Mouse (Mus musculus): ENCODE data around the gene Tcf7l2. TPM values are rescaled to one million over a fixed set of nuclear protein-coding genes. Genes with fewer than 3 reads are reported as not detected.

The Tcf7l2 gene
- polyA plus RNA-seq, 1 experiment = 6.2 TPM

DNA sequence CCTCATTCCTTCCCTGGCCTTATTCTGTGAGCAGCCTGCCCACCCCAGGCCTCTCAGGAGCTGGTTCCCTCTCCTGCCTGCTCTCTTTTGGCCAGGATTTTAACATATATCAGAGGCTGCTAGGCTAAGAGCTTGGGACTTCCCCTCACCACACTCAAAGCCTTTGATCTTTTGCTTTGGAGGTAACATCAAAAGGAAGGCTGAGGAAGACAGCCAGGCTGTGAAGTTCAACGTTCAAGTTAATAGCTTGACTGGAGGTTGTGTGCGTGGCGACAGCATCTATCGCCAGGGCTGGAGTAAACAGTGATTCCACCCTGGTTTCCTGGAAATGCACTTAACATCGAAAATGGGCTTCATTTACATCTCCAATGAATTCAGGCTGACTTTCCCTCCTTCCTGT, 51.0 kb downstream of the Tcf7l2 start:
- no peak for TF ChIP-seq CTCF (IDR thresholded peaks at IDR 0.05; ENCODE audit: control insufficient read depth, insufficient read depth, insufficient replicate concordance, low read depth, low read length)
- TF ChIP-seq POLR2A (IDR thresholded peaks at IDR 0.05; ENCODE audit: control insufficient read depth, low read depth, low read length) = no peak
- H3K4me1 ChIP-seq (ENCODE audit: control insufficient read depth, insufficient read depth, low read length) = peaks cover 5% of the 10 kb centered on the region

DNA sequence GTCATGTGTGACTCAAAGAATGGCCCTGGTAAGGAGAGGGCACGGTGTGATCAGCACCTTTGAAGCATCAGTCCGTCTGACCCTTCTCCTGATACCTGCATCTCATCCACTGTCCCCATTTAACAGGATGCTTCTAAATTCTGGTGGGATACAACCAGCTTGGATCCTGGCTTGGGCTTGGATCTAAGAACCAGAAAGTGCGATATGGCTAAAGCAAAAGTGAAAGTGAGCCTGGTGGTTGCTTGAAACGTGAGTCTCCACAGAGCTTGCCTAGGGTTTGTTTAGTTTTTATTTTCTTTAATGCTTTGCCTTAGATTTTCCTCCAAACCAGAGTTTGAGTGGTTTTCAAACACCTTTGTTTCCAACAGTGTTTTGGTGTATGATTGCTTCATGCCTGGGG, 51.4 kb downstream of the Tcf7l2 start:
- Histone ChIP-seq H3K36me3 (ENCODE audit: control insufficient read depth, insufficient read depth, low read length) (no peaks in the 10 kb centered on the region), H3K4me1 (ENCODE audit: control insufficient read depth, insufficient read depth, low read length) (peaks cover 2% of the 10 kb centered on the region), H3K27me3 (ENCODE audit: control insufficient read depth, insufficient read depth, low read length) (no peaks in the 10 kb centered on the region), H3K27ac (ENCODE audit: control insufficient read depth, insufficient read depth, low read depth, low read length) (no peak overlapping the region), H3K4me3 (ENCODE audit: control insufficient read depth, low read depth, low read length) (no peak overlapping the region)
- TF ChIP-seq POLR2A (IDR thresholded peaks at IDR 0.05; ENCODE audit: control insufficient read depth, low read depth, low read length) (no peak), CTCF (IDR thresholded peaks at IDR 0.05; ENCODE audit: control insufficient read depth, insufficient read depth, insufficient replicate concordance, low read depth, low read length) (no peak)

More for the DNA sequence above, 51.0 kb downstream of the Tcf7l2 start:
- H3K4me3 ChIP-seq (ENCODE audit: control insufficient read depth, low read depth, low read length) = no peak overlapping the region
- no peaks in the 10 kb centered on the region for H3K36me3 ChIP-seq (ENCODE audit: control insufficient read depth, insufficient read depth, low read length)
- H3K27ac ChIP-seq (ENCODE audit: control insufficient read depth, insufficient read depth, low read depth, low read length) = no peak overlapping the region
- H3K27me3 ChIP-seq (ENCODE audit: control insufficient read depth, insufficient read depth, low read length) = no peaks in the 10 kb centered on the region

DNA sequence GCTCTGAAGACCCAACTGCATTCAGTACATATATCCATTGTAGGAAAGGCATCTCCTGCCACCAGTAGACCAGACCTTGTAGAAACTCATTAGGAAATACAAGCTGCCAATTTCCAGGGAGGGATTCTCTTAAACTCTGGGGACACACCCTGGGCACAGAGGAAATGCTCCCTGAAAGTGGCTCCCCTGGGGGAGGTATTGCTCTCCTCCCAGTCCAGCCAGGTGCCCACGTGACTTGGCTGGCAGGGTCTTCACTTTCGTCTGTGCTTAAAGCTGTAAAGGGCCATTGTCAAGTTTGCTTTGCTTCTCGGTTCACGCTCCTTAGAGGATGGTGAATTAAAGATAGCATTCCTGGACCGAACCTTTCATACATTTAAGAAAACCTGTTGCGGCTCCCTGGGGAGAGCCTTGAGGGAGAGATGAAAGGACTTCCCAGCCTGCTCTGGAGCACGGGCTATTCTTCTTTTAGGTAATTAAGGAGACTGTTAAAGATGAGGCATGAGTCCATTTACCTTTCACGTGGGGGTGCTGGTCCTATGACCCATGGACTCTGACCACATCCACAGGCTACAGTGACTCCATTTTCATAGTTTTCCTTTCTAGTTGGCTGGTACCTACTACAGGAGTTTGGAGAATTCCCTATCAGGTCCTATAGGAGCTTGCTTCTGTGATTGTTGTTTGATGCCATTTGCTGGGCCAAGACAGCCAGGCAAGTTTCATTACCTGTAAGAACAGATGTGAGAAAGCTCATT, 52.8 kb downstream of the Tcf7l2 start:
- H3K27me3 ChIP-seq (ENCODE audit: control insufficient read depth, insufficient read depth, low read length) = no peaks in the 10 kb centered on the region
- no peak overlapping the region for H3K27ac ChIP-seq (ENCODE audit: control insufficient read depth, insufficient read depth, low read depth, low read length)
- no peak overlapping the region for H3K4me3 ChIP-seq (ENCODE audit: control insufficient read depth, low read depth, low read length)
- TF ChIP-seq CTCF (IDR thresholded peaks at IDR 0.05; ENCODE audit: control insufficient read depth, insufficient read depth, insufficient replicate concordance, low read depth, low read length) = no peak
- TF ChIP-seq POLR2A (IDR thresholded peaks at IDR 0.05; ENCODE audit: control insufficient read depth, low read depth, low read length) = no peak
- H3K4me1 ChIP-seq (ENCODE audit: control insufficient read depth, insufficient read depth, low read length) = peaks cover 2% of the 10 kb centered on the region
- H3K36me3 ChIP-seq (ENCODE audit: control insufficient read depth, insufficient read depth, low read length) = no peaks in the 10 kb centered on the region

DNA sequence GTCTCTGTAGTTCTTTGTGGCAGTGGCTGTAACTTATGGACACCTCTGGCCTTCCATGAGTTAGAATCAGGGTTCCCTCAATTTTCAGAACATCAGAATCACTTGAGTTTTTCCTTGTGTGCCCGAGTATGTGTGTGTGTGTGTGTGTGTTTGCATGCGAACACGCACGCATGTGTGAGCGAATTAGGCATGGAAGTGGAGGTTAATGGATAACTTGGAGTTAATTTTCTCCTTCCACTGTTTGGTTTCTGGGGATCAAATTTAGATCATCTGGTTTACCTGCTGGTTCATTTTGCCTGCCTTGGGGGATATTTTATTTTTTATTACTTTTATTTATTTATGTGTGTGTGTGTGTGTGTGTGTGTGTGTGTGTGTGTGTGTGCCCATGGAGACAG, 53.3 kb downstream of the Tcf7l2 start:
- H3K36me3 ChIP-seq (ENCODE audit: control insufficient read depth, insufficient read depth, low read length) = no peaks in the 10 kb centered on the region
- no peaks in the 10 kb centered on the region for H3K27me3 ChIP-seq (ENCODE audit: control insufficient read depth, insufficient read depth, low read length)
- TF ChIP-seq POLR2A (IDR thresholded peaks at IDR 0.05; ENCODE audit: control insufficient read depth, low read depth, low read length) (no peak), CTCF (IDR thresholded peaks at IDR 0.05; ENCODE audit: control insufficient read depth, insufficient read depth, insufficient replicate concordance, low read depth, low read length) (no peak)
- H3K27ac ChIP-seq (ENCODE audit: control insufficient read depth, insufficient read depth, low read depth, low read length) = no peak overlapping the region
- H3K4me1 ChIP-seq (ENCODE audit: control insufficient read depth, insufficient read depth, low read length) = peaks cover 2% of the 10 kb centered on the region
- no peak overlapping the region for H3K4me3 ChIP-seq (ENCODE audit: control insufficient read depth, low read depth, low read length)

GRCm38 (mm10) chr19:55795349-55795748, 53.7 kb downstream of the Tcf7l2 start:
- H3K27me3 ChIP-seq (ENCODE audit: control insufficient read depth, insufficient read depth, low read length) = no peaks in the 10 kb centered on the region
- H3K27ac ChIP-seq (ENCODE audit: control insufficient read depth, insufficient read depth, low read depth, low read length) = no peak overlapping the region
- peaks cover 2% of the 10 kb centered on the region for H3K4me1 ChIP-seq (ENCODE audit: control insufficient read depth, insufficient read depth, low read length)
- TF ChIP-seq CTCF (IDR thresholded peaks at IDR 0.05; ENCODE audit: control insufficient read depth, insufficient read depth, insufficient replicate concordance, low read depth, low read length) (no peak), POLR2A (IDR thresholded peaks at IDR 0.05; ENCODE audit: control insufficient read depth, low read depth, low read length) (no peak)
- no peaks in the 10 kb centered on the region for H3K36me3 ChIP-seq (ENCODE audit: control insufficient read depth, insufficient read depth, low read length)
- H3K4me3 ChIP-seq (ENCODE audit: control insufficient read depth, low read depth, low read length) = no peak overlapping the region

GRCm38 (mm10) chr19:55797834-55798233, 56.2 kb downstream of the Tcf7l2 start:
- Histone ChIP-seq H3K36me3 (ENCODE audit: control insufficient read depth, insufficient read depth, low read length) (no peaks in the 10 kb centered on the region), H3K4me3 (ENCODE audit: control insufficient read depth, low read depth, low read length) (no peak overlapping the region), H3K27me3 (ENCODE audit: control insufficient read depth, insufficient read depth, low read length) (no peaks in the 10 kb centered on the region), H3K27ac (ENCODE audit: control insufficient read depth, insufficient read depth, low read depth, low read length) (no peak overlapping the region), H3K4me1 (ENCODE audit: control insufficient read depth, insufficient read depth, low read length) (no peaks in the 10 kb centered on the region)
- no peak for TF ChIP-seq POLR2A (IDR thresholded peaks at IDR 0.05; ENCODE audit: control insufficient read depth, low read depth, low read length)
- TF ChIP-seq CTCF (IDR thresholded peaks at IDR 0.05; ENCODE audit: control insufficient read depth, insufficient read depth, insufficient replicate concordance, low read depth, low read length) = no peak

DNA sequence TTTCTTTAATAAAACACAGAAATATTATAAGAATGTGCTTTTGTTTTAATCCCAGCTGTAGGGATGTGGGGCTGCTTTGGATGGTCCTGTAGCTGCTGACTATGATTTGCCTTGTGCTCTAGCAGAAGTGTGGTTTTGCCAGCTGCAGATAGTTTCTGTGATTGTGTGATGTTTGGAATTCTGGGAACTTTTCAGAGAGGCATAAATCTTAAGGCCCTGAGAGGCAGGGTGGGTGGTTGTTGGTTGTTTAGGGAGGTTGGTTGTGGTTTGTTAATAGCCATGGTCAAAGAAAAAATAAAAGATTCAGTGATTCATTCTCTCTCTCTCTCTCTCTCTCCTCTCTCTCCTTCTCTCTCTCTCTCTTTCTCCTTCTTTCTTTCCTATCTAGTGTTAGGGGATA, 57.8 kb downstream of the Tcf7l2 start:
- no peak overlapping the region for H3K4me3 ChIP-seq (ENCODE audit: control insufficient read depth, low read depth, low read length)
- H3K27ac ChIP-seq (ENCODE audit: control insufficient read depth, insufficient read depth, low read depth, low read length) = no peak overlapping the region
- TF ChIP-seq POLR2A (IDR thresholded peaks at IDR 0.05; ENCODE audit: control insufficient read depth, low read depth, low read length) = no peak
- TF ChIP-seq CTCF (IDR thresholded peaks at IDR 0.05; ENCODE audit: control insufficient read depth, insufficient read depth, insufficient replicate concordance, low read depth, low read length) = no peak
- no peaks in the 10 kb centered on the region for H3K27me3 ChIP-seq (ENCODE audit: control insufficient read depth, insufficient read depth, low read length)
- H3K4me1 ChIP-seq (ENCODE audit: control insufficient read depth, insufficient read depth, low read length) = no peaks in the 10 kb centered on the region
- no peaks in the 10 kb centered on the region for H3K36me3 ChIP-seq (ENCODE audit: control insufficient read depth, insufficient read depth, low read length)

Measured in testis, adult 2 months (tissue).